ENCODE assay signal across 24 mouse cellular contexts in genomic region chr4:97958121-97958520, GRCm38 (mm10).
DNase-seq lines count a peak whose midpoint lies in the region; ATAC-seq and TF ChIP-seq lines count a peak whose summit lies in the region.
"Had no signal": no experiment of that assay in that cellular context is flagged by ENCODE, and none has a peak within 500 bp of the region (broad histone marks: within the 10 kb centered on the region; RNA-seq: fewer than 3 reads in every experiment).

No protein-coding gene starts in this region.

- intact Hi-C loops in left cerebral cortex, postnatal 4 days (cut with DNase I), result no loop called here

- TF ChIP-seq CTCF in forebrain, postnatal 0 days (IDR thresholded peaks at IDR 0.05; ENCODE audit: low read depth), result no peak

- no peak overlapping the region for H3K4me2 ChIP-seq in forebrain, embryonic 15.5 days (replicated peaks)
- H3K4me2 ChIP-seq in forebrain, postnatal 0 days (ENCODE audit: low read depth), result no peak overlapping the region
- H3K4me2 ChIP-seq in limb, embryonic 11.5 days (ENCODE audit: low read depth, severe bottlenecking), result no peak overlapping the region
- H3K4me2 ChIP-seq: embryonic facial prominence, embryonic 13.5 days; forebrain, embryonic 12.5 days; heart, embryonic 13.5 days; hindbrain, embryonic 12.5 days; midbrain, embryonic 11.5 days; neural tube, embryonic 15.5 days had no signal

- H3K27ac ChIP-seq in forebrain, embryonic 15.5 days (replicated peaks), result 0 out of 2 replicates have a peak overlapping the region, but pooled peaks have one; percentile 4
- no peak overlapping the region for H3K27ac ChIP-seq in forebrain, postnatal 0 days (ENCODE audit: low read depth, low read length)
- no peak overlapping the region for H3K27ac ChIP-seq in limb, embryonic 11.5 days (replicated peaks; ENCODE audit: low read depth, low read length)
- H3K27ac ChIP-seq in midbrain, embryonic 10.5 days (replicated peaks), result no peak overlapping the region
- H3K27ac ChIP-seq: embryonic facial prominence, embryonic 13.5 days; forebrain, embryonic 12.5 days; heart, adult 2 months; heart, embryonic 13.5 days; hindbrain, embryonic 12.5 days; kidney, postnatal 0 days; macrophage; neural tube, embryonic 15.5 days had no signal

- H3K27me3 ChIP-seq in forebrain, embryonic 15.5 days, result no peaks in the 10 kb centered on the region
- no peaks in the 10 kb centered on the region for H3K27me3 ChIP-seq in forebrain, postnatal 0 days (ENCODE audit: insufficient read depth, low read length)
- no peaks in the 10 kb centered on the region for H3K27me3 ChIP-seq in limb, embryonic 11.5 days (ENCODE audit: control insufficient read depth, insufficient read depth, low read length)
- no peaks in the 10 kb centered on the region for H3K27me3 ChIP-seq in midbrain, embryonic 10.5 days (ENCODE audit: low read depth, poor library complexity, severe bottlenecking)
- H3K27me3 ChIP-seq: embryonic facial prominence, embryonic 13.5 days; forebrain, embryonic 12.5 days; heart, embryonic 13.5 days; hindbrain, embryonic 12.5 days; neural tube, embryonic 15.5 days had no signal

- H3K9ac ChIP-seq in forebrain, embryonic 15.5 days (replicated peaks), result no peak overlapping the region
- no peak overlapping the region for H3K9ac ChIP-seq in forebrain, postnatal 0 days
- H3K9ac ChIP-seq in limb, embryonic 11.5 days (ENCODE audit: low read length), result no peak overlapping the region
- H3K9ac ChIP-seq: embryonic facial prominence, embryonic 13.5 days; forebrain, embryonic 12.5 days; heart, embryonic 13.5 days; hindbrain, embryonic 12.5 days; neural tube, embryonic 15.5 days had no signal

- H3K4me1 ChIP-seq in forebrain, embryonic 15.5 days, result peaks cover 19% of the 10 kb centered on the region
- H3K4me1 ChIP-seq in forebrain, postnatal 0 days (ENCODE audit: insufficient read depth), result no peaks in the 10 kb centered on the region
- no peaks in the 10 kb centered on the region for H3K4me1 ChIP-seq in limb, embryonic 11.5 days (ENCODE audit: control insufficient read depth, insufficient read depth, low read length)
- peaks cover 8% of the 10 kb centered on the region for H3K4me1 ChIP-seq in midbrain, embryonic 10.5 days
- H3K4me1 ChIP-seq: embryonic facial prominence, embryonic 13.5 days had no signal

- no peaks in the 10 kb centered on the region for H3K9me3 ChIP-seq in forebrain, embryonic 15.5 days
- no peaks in the 10 kb centered on the region for H3K9me3 ChIP-seq in forebrain, postnatal 0 days (ENCODE audit: low read length)
- no peaks in the 10 kb centered on the region for H3K9me3 ChIP-seq in limb, embryonic 11.5 days (ENCODE audit: control insufficient read depth, low read length)
- no peaks in the 10 kb centered on the region for H3K9me3 ChIP-seq in midbrain, embryonic 10.5 days (replicated peaks)
- H3K9me3 ChIP-seq: embryonic facial prominence, embryonic 13.5 days; forebrain, embryonic 12.5 days; heart, embryonic 13.5 days; hindbrain, embryonic 12.5 days; neural tube, embryonic 15.5 days had no signal

- no peak for ATAC-seq in forebrain, embryonic 15.5 days (replicated peaks)
- ATAC-seq in forebrain, postnatal 0 days, result no peak
- no peak for ATAC-seq in limb, embryonic 11.5 days (ENCODE audit: insufficient number of reproducible peaks, low FRiP score, low TSS enrichment, low read depth)

- no peak overlapping the region for H3K4me3 ChIP-seq in forebrain, embryonic 15.5 days
- H3K4me3 ChIP-seq in forebrain, postnatal 0 days (ENCODE audit: low read depth, low read length), result no peak overlapping the region
- H3K4me3 ChIP-seq in limb, embryonic 11.5 days (ENCODE audit: low read depth, low read length), result no peak overlapping the region
- no peak overlapping the region for H3K4me3 ChIP-seq in midbrain, embryonic 10.5 days
- H3K4me3 ChIP-seq: embryonic facial prominence, embryonic 13.5 days; erythroblast, embryonic 14.5 days; forebrain, embryonic 12.5 days; heart, adult 2 months; heart, embryonic 13.5 days; hindbrain, embryonic 12.5 days; neural tube, embryonic 15.5 days had no signal

- no peak for DNase-seq in forebrain, postnatal 0 days
- DNase-seq in left cerebral cortex, postnatal 4 days, result peak; percentile 10
- no peak for DNase-seq in left cerebral cortex, adult 8-10 months (ENCODE audit: low spot score in 2 of 2)
- DNase-seq in cerebellum, adult 9-11 months, result peak; percentile 78
- peak; percentile 10 for DNase-seq in limb, embryonic 11.5 days (ENCODE audit: low spot score)
- no peak for DNase-seq in testis, postnatal 14 days (ENCODE audit: low spot score)
- DNase-seq in midbrain, embryonic 10.5 days (ENCODE audit: low spot score), result no peak
- DNase-seq: adrenal gland, adult 2 months; gastrocnemius, postnatal 25 days; kidney, adult 18-20 months; right cerebral cortex, adult 18-20 months; right cerebral cortex, postnatal 4 days; thymus, postnatal 25 days had no signal

- no peaks in the 10 kb centered on the region for H3K36me3 ChIP-seq in forebrain, embryonic 15.5 days
- H3K36me3 ChIP-seq in forebrain, postnatal 0 days (ENCODE audit: insufficient read depth), result no peaks in the 10 kb centered on the region
- no peaks in the 10 kb centered on the region for H3K36me3 ChIP-seq in limb, embryonic 11.5 days (ENCODE audit: control insufficient read depth, insufficient read depth, low read length)
- H3K36me3 ChIP-seq in midbrain, embryonic 10.5 days, result no peaks in the 10 kb centered on the region
- H3K36me3 ChIP-seq: hindbrain, embryonic 12.5 days; neural tube, embryonic 15.5 days had no signal

- 64% methylated on average over 5 of the region's 5 CpGs for WGBS in forebrain, embryonic 15.5 days
- WGBS in forebrain, postnatal 0 days, result 51% methylated on average over 5 of the region's 5 CpGs
- 89% methylated on average over 5 of the region's 5 CpGs for WGBS in limb, embryonic 11.5 days
- 88% methylated on average over 5 of the region's 5 CpGs for WGBS in midbrain, embryonic 10.5 days

Comparison
In these comparisons a context has a peak if more than half of its experiments do, and no peak if none do; other contexts are left out.
1. DNase-seq: peak in left cerebral cortex, postnatal 4 days (single experiment), cerebellum, adult 9-11 months (single experiment) and limb, embryonic 11.5 days (single experiment); none in forebrain, postnatal 0 days (single experiment), left cerebral cortex, adult 8-10 months (0 of 2), testis, postnatal 14 days (single experiment) and midbrain, embryonic 10.5 days (single experiment).